Mouse (Mus musculus) adrenal gland, postnatal 4 days (tissue): ENCODE data around the gene Mrln. TPM values are rescaled to one million over a fixed set of nuclear protein-coding genes. Genes with fewer than 3 reads are reported as not detected.
"Not testable (repeated sequence)": the region's sequence is repeated elsewhere in the genome, so short reads cannot be mapped to it uniquely, and the experiment has no call there.

Experiments
- DNase-seq, 2 experiments: peaks; one replicate each; pipeline ENCODE4 v3.0.0; 2021 to 2022; ENCODE audit warnings: low spot score in 2 of 2, mixed read lengths in 2 of 2
- total RNA-seq, 2 experiments: library from RNA; stranded (reverse); gene quantifications; 2 replicates each; pipeline ENCODE4 v1.2.3; 2021

The Mrln gene
- total RNA-seq, 2 experiments from 2014 or later, result 3.8 to 5.3 TPM

DNA sequence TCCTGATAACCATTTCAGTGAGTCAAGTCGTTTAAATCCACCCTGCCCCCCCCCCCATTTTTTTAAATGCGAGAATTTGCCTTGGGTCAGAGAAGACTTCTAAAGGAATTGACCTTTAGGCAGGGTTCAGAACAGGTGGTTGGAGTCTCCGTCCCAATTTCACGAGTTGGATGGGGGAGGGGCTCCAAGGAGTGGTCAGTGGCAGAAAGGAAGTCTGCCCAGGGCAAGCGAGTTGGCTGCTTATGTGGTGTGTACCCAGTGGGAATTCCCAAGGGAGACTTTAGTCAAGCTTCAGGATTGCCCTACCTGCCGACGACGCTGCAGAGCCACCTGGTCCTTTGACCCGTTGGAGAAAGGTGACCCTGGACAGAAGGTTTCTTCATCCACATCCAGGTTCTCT is 10.2 kb upstream of the Mrln start:
- no peak for DNase-seq

DNA sequence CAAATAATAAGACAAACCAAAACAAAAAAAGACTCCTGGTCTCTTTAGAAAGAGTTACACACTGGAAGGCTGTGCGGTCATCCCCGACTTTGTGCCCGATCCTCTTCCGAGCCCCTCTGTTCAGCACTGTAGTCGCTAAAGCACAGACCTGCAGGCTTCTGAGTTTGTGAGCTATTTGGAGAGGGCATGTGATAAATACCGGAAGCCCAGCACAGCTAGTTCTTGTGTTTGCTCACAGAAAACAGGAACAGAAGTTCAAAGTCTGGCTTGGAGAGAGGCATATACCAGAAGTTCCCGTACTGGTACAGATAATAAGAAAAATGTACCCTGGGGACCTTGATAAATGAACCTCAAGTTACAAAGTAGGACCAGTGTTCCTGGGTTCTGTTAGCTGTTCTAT is 9.2 kb upstream of the Mrln start:
- no peak for DNase-seq

DNA sequence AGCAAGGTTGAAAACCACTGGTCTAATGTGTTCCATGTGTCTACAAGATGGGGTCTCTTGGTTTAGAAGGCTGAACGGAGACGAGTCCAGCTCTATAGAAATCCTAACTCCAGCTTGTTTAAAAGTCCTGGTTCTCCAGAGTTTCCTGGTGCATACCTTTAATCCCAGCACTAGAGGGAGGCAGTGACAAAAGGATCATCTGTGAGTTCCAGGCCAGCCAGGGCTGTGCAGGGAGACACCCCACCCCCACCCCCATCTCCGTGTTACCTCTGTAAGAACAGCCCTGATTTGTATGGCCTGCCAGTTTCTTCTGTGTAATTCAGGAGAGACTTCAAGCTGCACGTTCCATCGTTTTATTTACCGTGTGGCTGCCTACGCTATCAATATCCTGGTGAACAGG is 8.7 kb upstream of the Mrln start:
- DNase-seq, result no peak

DNA sequence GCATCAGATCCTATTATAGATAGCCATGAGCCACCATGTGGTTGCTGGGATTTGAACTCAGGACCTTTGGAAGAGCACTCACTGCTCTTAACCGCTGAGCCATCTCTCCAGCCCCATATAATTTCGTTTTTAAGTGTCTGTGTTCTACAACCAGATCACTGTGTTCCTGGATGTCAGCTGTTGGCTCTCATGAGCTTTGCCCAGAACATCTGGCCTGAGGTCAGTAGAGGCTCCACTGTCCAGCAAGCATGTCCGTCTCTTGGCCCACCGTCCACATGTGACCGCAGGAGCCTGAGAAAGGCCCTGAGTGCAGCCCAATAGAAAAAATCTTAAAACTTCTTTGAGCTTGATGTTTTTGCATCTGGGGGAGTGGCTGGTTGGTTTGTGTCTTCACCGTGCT is 7.8 kb upstream of the Mrln start:
- no peak for DNase-seq

DNA sequence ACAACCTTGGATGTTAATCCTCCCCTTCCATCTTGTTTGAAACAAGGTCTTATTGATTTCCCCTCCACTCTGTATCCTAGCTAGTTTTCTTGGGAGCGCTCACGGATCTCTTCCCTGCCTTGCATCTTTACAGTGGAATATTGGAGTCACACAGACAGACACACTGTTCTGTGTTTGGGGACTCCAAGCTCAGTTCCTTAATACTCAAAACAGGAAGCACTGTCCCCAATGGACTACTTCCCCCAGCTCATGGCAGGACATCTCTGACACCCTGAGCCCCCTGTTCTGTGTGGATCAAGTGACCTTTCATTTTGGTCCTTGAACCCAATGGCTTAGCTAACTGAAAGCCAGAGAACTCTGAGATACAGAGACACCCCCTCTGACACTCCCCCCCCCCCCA is 6.9 kb upstream of the Mrln start:
- no peak for DNase-seq

DNA sequence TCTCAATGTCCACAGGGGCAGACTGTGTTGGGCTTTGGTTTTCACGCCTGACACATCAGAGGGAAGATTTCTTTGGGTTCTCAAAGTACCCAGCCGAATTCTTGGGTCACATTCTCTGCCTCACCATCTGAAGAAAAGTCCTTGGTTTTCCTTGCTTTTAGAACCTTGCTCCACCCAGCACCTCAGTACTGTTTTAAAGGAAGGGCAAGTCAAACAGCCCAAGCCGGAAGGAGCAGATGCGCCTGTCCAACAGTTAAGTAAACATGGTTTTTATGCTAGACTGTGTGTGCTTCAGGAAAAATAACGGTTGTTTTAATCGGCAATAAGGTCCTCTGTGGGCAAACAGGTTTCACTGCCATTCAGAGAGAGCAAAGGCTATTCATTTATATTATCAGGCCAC is 6.5 kb upstream of the Mrln start:
- no peak for DNase-seq

DNA sequence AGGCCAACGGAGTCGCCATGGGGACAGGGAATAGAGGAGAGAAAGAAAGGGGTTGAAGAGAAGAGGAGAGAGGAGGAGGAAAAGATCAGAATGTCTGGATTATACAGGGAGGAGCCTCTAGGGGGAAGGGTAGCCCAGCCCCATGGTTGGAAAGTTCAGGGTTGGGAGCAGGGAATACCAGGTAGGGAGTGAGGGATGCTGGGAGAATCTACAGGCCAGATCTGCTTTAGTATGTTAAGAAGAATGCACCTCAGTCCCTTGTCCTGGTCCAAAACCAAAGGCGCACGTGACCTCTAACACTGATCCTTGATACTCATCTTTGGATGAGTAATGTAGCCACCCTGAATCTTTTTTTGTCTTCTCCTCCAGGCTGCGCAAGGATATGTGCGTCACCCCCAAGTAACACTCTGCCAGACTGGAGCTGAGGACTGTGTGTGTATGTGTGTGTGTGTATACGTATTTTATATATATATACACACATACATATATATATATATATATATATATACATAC is 5.5 kb upstream of the Mrln start:
- DNase-seq, result no peak

DNA sequence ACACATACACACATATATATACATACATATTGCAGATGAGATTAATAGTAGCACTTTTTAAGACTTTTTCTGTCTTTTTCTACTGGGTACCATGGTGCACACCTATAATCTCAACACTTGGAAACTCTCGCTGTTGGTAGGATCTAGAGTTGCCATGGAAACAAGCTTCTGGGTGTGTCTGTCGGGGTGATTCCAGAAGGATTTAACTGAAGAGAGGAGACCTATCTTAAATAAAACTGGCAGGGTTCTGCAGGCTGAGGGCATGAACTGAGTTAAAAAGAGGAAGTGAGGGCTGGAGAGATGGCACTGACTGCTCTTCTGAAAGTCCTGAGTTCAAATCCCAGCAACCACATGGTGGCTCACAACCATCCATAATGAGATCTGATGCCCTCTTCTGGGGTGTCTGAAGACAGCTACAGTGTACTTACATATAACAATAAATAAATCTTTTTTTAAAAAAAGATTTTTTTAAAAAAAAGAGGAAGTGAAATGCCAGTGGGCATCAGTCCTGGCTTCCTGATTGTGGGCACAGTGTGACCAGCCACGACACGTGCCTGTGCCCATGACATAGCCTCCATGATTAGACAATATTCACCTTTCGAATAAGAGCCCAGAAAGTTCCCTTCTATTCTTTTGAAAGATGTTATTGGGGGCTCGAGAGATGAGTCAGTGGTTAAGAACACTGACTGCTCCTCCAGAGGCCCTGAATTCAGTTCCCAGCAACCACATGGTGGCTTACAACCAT is 4.8 kb upstream of the Mrln start:
- DNase-seq, result no peak

DNA sequence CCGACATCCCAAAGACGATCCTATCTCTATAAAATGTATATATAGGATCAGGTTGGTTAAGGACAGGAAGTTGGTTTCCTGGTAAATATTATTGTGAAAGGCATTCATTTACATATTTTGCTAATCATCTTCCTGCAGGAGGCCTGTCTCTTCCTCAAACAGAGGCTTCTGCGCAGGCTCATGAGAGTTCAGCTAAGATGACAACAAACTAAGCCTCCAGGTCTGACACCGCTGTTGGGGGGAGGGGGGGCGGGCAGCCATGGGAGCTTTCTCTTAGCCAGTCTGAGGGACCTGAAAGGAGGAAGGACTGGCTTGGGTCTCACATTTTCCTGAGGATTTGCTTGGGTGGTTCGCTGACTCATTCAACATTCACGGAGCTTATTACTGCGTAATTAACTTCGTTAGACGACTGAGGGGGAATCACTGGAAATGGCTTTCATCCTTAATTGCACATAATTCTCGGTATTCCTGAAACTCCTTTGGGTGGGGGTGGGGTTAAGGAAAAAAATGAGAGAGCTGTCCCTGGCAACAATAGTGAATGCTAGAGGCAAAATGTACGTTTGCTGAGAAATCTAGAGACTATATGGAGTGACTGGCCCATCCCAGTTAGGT is 3.5 kb upstream of the Mrln start:
- DNase-seq, result no peak

DNA sequence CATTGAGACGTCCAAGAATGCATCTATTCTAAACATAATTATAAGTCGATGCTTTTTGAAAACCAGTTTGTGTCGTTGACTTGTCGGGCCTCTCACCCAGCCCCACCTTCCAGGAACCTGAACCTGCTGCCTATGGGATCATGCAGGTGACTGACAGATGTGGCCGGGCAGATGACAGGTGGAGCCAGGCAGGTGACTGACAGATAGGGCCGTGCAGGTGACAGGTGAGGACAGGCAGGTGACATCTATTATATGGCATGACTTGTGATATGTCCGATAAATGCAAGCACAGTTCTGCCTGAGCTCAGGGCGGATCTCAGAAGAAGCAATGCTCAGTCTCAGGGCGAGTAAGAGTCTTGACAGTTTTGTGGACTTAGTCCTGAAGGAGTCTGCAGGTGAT is 6.8 kb downstream of the Mrln start:
- no peak for DNase-seq

DNA sequence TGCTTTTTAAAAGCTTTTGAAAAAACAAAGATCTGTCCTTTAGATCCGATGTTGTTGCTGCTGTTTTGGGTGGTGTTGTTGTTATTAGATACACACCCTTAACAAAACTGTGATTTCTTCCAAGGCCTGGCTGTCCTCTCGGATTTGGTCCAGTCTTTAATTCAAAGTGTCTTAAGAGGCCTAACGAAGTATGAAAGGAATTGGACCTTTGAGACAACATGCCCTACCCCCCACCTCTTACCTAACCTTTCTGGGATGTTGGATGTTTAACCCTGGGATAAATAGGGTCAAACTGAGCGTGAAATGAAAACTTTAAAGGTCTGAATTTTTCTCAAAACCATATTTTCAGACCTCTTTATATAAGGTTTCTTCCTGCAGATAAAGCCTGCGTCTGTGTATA is 16.5 kb downstream of the Mrln start:
- no peak for DNase-seq

DNA sequence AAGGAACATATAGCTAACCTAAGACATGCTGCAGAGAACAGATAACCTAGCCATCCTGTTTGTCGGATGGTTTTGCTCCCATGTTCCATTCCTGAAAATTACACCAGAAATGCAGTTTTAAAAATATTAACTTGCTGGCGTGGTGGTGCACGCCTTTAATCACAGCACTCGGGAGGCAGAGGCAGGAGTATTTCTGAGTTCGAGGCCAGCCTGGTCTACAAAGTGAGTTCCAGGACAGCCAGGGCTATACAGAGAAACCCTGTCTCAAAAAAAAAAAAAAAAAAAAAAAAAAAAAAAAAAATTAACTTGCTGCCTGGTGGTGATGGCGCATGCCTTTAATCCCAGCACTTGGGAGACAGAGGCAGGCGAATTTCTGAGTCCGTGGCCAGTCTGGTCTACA is 17.8 kb downstream of the Mrln start:
- DNase-seq, result not testable (repeated sequence)

DNA sequence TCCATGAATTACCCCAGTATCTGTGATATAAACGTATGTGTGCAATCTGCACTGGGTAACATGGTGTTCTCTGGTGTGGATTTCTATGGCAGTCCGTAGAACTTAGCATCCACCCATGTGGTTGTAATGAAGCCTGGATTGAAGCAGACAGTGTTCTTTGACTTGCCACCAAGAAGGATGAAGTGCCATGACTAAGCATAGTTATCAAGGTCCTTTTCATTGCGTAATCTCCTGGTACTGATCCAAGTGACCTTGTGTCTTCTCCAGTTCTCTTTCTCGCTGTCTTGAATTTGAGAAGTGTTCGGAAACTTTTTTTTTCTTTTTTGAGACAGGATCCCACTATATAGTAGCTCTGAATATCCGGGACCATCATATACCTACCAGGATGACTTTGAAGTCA is 20.1 kb downstream of the Mrln start:
- no peak for DNase-seq

DNA sequence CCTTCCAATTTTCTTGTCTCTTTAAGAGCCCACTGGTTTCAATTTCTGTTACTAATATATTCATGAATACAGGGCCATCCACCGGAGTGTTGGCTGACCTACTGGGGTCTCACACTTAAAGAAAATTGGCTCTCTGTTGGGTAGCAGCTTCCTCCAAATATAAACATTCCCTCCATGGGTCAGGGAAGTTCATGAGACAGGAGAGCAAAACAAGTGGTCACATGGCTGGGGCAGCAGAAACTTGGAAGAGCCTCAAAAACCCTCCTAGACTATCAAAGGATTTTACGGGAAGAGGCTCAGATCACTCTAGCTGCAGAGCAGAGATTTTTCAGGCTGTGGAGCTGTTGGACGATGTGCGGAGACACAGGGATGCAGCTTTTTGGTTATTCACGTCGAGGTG is 21.3 kb downstream of the Mrln start:
- no peak for DNase-seq

DNA sequence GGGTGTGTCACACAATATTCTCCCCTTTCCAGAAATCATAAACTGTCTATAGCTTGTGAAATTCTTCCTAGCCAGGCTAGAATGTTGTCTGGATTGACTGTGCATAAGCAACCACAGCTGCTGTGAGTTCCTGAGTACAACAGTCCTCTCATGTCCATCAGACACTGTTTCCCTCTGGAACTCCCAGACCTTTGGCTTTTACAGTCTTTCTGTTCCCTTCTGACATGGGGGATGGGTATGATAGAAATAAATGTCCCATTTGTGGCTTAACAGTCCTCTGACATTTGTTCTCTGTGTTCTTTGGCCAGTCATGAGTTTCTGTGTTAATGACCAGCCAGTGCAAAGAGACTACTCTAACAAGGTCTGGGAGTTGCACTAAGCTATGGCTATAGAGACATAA is 22.1 kb downstream of the Mrln start:
- DNase-seq, result no peak

DNA sequence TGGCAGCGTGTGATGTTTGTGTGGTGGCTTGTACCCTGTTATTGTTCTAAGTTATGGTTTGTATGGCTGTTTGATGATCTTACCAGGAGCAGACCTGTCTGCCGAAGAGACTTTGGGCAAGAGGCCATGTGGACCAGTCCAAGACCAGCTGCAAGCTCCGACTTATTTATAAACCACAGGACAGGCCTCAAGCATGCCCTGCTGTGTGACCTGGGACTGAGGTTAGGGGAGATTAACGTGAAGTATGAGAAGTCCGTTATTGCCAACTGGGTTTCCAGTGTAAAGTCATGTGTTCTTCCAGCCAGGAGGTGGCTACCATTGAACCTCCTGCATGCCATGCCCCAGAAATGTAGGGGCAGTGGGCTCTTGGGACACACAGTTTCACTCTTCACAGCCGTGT is 25.9 kb downstream of the Mrln start:
- DNase-seq, result no peak

DNA sequence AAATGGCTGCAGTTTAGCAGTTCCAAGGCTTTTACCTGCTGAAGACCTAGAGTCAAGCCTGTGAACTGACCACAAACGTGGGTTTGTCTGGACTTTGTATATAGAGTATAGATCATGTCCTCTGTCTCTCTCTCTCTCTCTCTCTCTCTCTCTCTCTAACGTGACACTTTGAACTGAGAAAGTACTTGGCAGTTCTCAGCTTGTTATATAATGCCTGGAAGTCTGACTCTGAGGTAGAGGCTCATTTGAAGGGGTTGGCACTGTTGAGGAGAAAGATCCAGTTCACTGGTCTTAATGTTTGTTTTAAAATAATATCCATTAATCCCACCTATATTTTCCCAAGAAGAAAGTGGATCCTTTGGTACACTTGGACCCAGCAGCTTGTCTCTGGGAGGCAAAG is 33.5 kb downstream of the Mrln start:
- DNase-seq, result no peak

DNA sequence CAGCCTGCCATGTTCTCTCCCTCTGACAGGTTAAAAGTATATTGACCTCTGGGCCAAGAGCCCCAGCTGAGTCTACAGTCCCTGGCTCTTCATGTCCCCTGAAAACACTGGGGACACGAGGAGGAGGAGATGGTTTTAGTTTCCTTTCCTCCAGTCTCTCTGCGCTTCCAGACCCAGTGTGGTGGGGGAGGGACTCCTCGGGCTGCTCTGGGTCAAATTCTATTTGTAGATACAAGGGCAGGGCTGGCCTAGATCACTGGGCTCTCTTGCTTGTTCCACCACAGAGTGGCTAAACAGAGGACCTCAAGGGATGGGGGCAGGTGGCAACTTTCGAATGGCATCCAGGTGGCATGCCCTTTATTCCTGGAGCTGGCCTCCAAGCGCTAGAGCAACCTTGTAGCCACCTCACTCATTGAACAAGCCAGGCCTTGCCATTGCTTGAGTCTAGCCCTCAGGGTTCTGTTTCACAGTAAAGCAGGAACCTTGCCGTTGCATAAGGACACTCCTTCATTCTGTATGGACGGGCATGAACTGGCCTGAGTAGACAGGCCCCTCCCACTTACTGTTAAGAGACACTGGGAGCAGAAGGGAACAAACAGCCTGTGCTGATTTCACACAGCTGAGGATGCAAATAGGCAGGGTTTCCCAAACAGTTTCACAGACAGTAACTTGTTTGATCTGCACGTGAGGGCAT is 38.4 kb downstream of the Mrln start:
- no peak for DNase-seq

DNA sequence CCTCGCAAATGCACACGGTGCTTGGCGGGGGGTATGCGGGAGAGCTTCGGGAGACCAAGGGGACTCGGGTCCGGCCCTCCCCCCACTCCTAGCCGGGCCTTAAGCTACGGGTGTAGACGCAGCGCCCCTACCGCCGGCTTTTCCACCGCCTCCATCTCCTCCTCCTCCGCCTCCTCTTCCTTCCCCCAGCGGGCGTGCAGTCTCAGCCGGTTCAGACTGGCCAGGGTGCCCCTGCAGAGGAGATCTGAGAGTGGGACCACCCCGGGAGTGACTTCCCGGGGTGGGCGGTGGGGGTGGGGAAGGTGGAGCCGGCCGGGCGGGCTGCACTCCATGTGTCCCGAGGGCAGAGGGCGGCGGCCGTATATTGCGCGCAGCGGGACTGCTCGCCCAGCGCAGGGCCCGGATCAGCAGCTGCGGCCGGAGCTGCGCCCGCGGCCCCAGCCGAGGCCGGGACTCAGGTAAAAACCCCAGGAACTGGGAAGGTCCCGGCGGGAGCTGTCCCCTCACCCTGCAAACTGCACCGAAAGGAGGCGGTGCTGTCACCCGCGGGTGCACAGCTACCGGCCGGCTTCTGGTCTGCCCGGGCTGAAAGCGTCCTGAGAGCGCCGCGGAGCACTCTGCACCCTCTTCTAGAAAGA is 40.6 kb downstream of the Mrln start, which contains the start of gene Slc16a9:
Gene Slc16a9 (plus strand): TSS at position 180 of the 638 bp plus-strand sequence.
- peak; percentile 7 to 32 for DNase-seq

DNA sequence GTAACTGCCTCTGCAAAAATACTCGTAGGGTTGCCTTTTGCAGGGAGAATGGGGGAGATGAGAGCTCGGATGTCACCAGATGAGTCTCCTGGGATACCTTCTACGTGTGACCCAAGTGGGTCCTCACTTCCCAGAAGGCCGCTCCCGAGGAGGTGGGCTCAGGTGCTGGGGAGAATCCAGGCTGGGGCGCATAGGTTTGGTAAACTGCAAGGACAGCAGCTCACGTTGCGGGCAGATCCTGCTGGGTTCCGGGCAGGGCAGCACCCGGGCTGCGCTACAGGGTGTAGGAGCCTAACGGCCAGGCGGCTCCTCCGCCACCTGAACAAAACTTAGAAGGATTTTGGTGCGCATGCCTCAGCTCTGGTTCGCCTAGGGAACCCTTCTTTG is 41.1 kb downstream of the Mrln start:
- DNase-seq, result no peak

DNA sequence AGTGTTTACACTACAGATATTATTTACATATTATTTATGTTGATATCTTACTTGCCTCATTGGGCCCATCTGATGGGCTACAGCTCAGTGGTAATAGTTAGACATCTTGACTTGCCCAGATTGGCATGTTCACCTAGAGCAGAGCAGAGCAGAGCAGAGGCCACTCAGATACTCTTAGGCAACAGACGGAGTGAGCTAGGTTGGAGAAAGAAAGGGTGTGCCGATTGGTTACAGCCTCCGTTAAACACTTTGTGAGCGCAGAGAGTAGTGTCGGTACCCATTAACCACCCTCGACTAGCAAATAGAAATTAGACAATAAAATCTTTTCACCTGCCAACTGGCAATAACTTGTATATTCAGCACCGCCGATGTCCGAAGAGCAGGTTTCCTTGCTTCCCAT is 41.6 kb downstream of the Mrln start:
- DNase-seq, result no peak

DNA sequence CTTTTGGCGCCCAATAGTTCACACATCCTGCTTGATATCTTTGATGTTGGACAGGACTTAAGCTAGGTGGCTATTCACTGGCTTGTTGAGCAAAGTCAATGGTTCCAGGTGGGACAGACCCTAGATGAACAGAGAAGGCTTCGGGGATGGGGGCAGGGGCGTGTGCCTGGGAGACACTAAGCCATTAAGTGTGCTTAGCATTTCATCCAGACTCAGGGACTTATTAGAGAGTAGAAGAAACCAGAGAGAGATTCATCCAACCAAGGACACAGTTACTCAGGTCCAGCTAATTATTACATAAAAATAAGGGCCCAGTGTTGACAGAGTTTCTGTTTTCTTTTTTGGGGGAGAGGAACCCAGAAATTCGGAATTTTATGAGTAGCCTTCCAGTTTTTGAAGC is 45.9 kb downstream of the Mrln start:
- DNase-seq, result no peak
